Mouse (Mus musculus): ENCODE data around the gene Esrrb. TPM values are rescaled to one million over a fixed set of nuclear protein-coding genes. Genes with fewer than 3 reads are reported as not detected.

Gene Esrrb
- 2.7 and 3.7 TPM in 2 replicates for polyA plus RNA-seq (2014; fragmentation: Nextera tagmentation; extraction: Ambion mirVana)

GRCm38 (mm10) chr12:86360696-86361631 lies at the start of gene Esrrb:
Esrrb (plus strand) TSS chr12:86361117.
- Histone ChIP-seq H3K36me3 (ENCODE audit: control insufficient read depth, insufficient read depth, low read length) (no peaks in the 10 kb centered on the region), H3K27me3 (ENCODE audit: control insufficient read depth, insufficient read depth, low read length) (no peaks in the 10 kb centered on the region; the same call in 1 of the 2 replicates), H3K9ac (replicated peaks; ENCODE audit: low read depth, low read length) (no peak within 1 kb of the TSS), H3K4me3 (ENCODE audit: low read depth, low read length) (no peak within 1 kb of the TSS), H3K4me2 (ENCODE audit: low read depth, low read length) (no peak within 1 kb of the TSS), H3K4me1 (ENCODE audit: control insufficient read depth, insufficient read depth, low read length) (peaks cover 19% of the 10 kb centered on the region), H3K27ac (ENCODE audit: low read depth, low read length) (no peak within 1 kb of the TSS), H3K9me3 (ENCODE audit: control insufficient read depth, low read length) (no peaks in the 10 kb centered on the region)
- ATAC-seq (ENCODE audit: low read depth), result 0 out of 2 replicates have a peak, but pooled peaks have one; percentile 20
- 31% methylated on average over 21 of the region's 22 CpGs for WGBS

- Histone ChIP-seq H3K27me3 (ENCODE audit: control insufficient read depth, insufficient read depth, low read length) (no peaks in the 10 kb centered on the region), H3K4me2 (ENCODE audit: low read depth, low read length) (no peak overlapping the region), H3K4me1 (ENCODE audit: control insufficient read depth, insufficient read depth, low read length) (no peaks in the 10 kb centered on the region), H3K36me3 (ENCODE audit: control insufficient read depth, insufficient read depth, low read length) (no peaks in the 10 kb centered on the region), H3K9ac (replicated peaks; ENCODE audit: low read depth, low read length) (no peak overlapping the region), H3K27ac (ENCODE audit: low read depth, low read length) (no peak overlapping the region), H3K4me3 (ENCODE audit: low read depth, low read length) (no peak overlapping the region), H3K9me3 (ENCODE audit: control insufficient read depth, low read length) (no peaks in the 10 kb centered on the region)
- 11% methylated on average over 12 of the region's 12 CpGs for WGBS
- ATAC-seq (ENCODE audit: low read depth), result no peak
These were observed 40.3 kb upstream of the Esrrb start for GRCm38 (mm10) chr12:86320629-86321028.

- H3K4me2 ChIP-seq (ENCODE audit: low read depth, low read length), result no peak overlapping the region
- no peak for ATAC-seq (ENCODE audit: low read depth)
- H3K9me3 ChIP-seq (ENCODE audit: control insufficient read depth, low read length), result no peaks in the 10 kb centered on the region
- no peak overlapping the region for H3K27ac ChIP-seq (ENCODE audit: low read depth, low read length)
- H3K27me3 ChIP-seq (ENCODE audit: control insufficient read depth, insufficient read depth, low read length), result no peaks in the 10 kb centered on the region
- H3K4me3 ChIP-seq (ENCODE audit: low read depth, low read length), result no peak overlapping the region
- WGBS, result 7% methylated on average over 3 of the region's 3 CpGs
- no peaks in the 10 kb centered on the region for H3K4me1 ChIP-seq (ENCODE audit: control insufficient read depth, insufficient read depth, low read length)
- no peaks in the 10 kb centered on the region for H3K36me3 ChIP-seq (ENCODE audit: control insufficient read depth, insufficient read depth, low read length)
- H3K9ac ChIP-seq (replicated peaks; ENCODE audit: low read depth, low read length), result no peak overlapping the region
These were observed 36.6 kb upstream of the Esrrb start for GRCm38 (mm10) chr12:86324297-86324696.

GRCm38 (mm10) chr12:86329813-86330212 lies 31.1 kb upstream of the Esrrb start:
- Histone ChIP-seq H3K4me2 (ENCODE audit: low read depth, low read length) (no peak overlapping the region), H3K27me3 (ENCODE audit: control insufficient read depth, insufficient read depth, low read length) (no peaks in the 10 kb centered on the region), H3K36me3 (ENCODE audit: control insufficient read depth, insufficient read depth, low read length) (no peaks in the 10 kb centered on the region), H3K9ac (replicated peaks; ENCODE audit: low read depth, low read length) (no peak overlapping the region), H3K9me3 (ENCODE audit: control insufficient read depth, low read length) (no peaks in the 10 kb centered on the region), H3K4me1 (ENCODE audit: control insufficient read depth, insufficient read depth, low read length) (peaks cover 9% of the 10 kb centered on the region; the same call in 1 of the 2 replicates), H3K4me3 (ENCODE audit: low read depth, low read length) (no peak overlapping the region), H3K27ac (ENCODE audit: low read depth, low read length) (no peak overlapping the region)
- 62% methylated on average over 4 of the region's 4 CpGs for WGBS
- no peak for ATAC-seq (ENCODE audit: low read depth)

GRCm38 (mm10) chr12:86330684-86331083 lies 30.2 kb upstream of the Esrrb start:
- peak overlapping the region; percentile 18; the same call in 1 of the 2 replicates for H3K4me2 ChIP-seq (ENCODE audit: low read depth, low read length)
- 37% methylated on average over 9 of the region's 9 CpGs for WGBS

GRCm38 (mm10) chr12:86331248-86331647 lies 29.7 kb upstream of the Esrrb start:
- H3K36me3 ChIP-seq (ENCODE audit: control insufficient read depth, insufficient read depth, low read length), result no peaks in the 10 kb centered on the region
- no peak overlapping the region for H3K4me3 ChIP-seq (ENCODE audit: low read depth, low read length)
- no peak overlapping the region for H3K9ac ChIP-seq (replicated peaks; ENCODE audit: low read depth, low read length)
- no peak overlapping the region for H3K27ac ChIP-seq (ENCODE audit: low read depth, low read length)
- no peaks in the 10 kb centered on the region for H3K27me3 ChIP-seq (ENCODE audit: control insufficient read depth, insufficient read depth, low read length)
- ATAC-seq (ENCODE audit: low read depth), result 0 out of 2 replicates have a peak, but pooled peaks have one; percentile 52
- H3K4me1 ChIP-seq (ENCODE audit: control insufficient read depth, insufficient read depth, low read length), result peaks cover 9% of the 10 kb centered on the region; the same call in 1 of the 2 replicates
- H3K4me2 ChIP-seq (ENCODE audit: low read depth, low read length), result peak overlapping the region; percentile 18; the same call in 1 of the 2 replicates
- WGBS, result 32% methylated on average over 10 of the region's 10 CpGs
- no peaks in the 10 kb centered on the region for H3K9me3 ChIP-seq (ENCODE audit: control insufficient read depth, low read length)

More at GRCm38 (mm10) chr12:86330684-86331083, 30.2 kb upstream of the Esrrb start:
- H3K4me3 ChIP-seq (ENCODE audit: low read depth, low read length), result no peak overlapping the region
- no peaks in the 10 kb centered on the region for H3K27me3 ChIP-seq (ENCODE audit: control insufficient read depth, insufficient read depth, low read length)
- no peak overlapping the region for H3K9ac ChIP-seq (replicated peaks; ENCODE audit: low read depth, low read length)
- H3K27ac ChIP-seq (ENCODE audit: low read depth, low read length), result no peak overlapping the region
- peaks cover 9% of the 10 kb centered on the region; the same call in 1 of the 2 replicates for H3K4me1 ChIP-seq (ENCODE audit: control insufficient read depth, insufficient read depth, low read length)
- H3K9me3 ChIP-seq (ENCODE audit: control insufficient read depth, low read length), result no peaks in the 10 kb centered on the region
- H3K36me3 ChIP-seq (ENCODE audit: control insufficient read depth, insufficient read depth, low read length), result no peaks in the 10 kb centered on the region
- peak; percentile 76; the same call in 1 of the 2 replicates for ATAC-seq (ENCODE audit: low read depth)

- no peak overlapping the region for H3K4me3 ChIP-seq (ENCODE audit: low read depth, low read length)
- WGBS, result 96% methylated on average over 3 of the region's 3 CpGs
- no peak for ATAC-seq (ENCODE audit: low read depth)
- H3K9me3 ChIP-seq (ENCODE audit: control insufficient read depth, low read length), result no peaks in the 10 kb centered on the region
- no peak overlapping the region for H3K4me2 ChIP-seq (ENCODE audit: low read depth, low read length)
- H3K4me1 ChIP-seq (ENCODE audit: control insufficient read depth, insufficient read depth, low read length), result peaks cover under 1% of the 10 kb centered on the region; the same call in 1 of the 2 replicates
- no peaks in the 10 kb centered on the region for H3K27me3 ChIP-seq (ENCODE audit: control insufficient read depth, insufficient read depth, low read length)
- no peaks in the 10 kb centered on the region for H3K36me3 ChIP-seq (ENCODE audit: control insufficient read depth, insufficient read depth, low read length)
- no peak overlapping the region for H3K9ac ChIP-seq (replicated peaks; ENCODE audit: low read depth, low read length)
- no peak overlapping the region for H3K27ac ChIP-seq (ENCODE audit: low read depth, low read length)
These were observed 24.7 kb upstream of the Esrrb start for GRCm38 (mm10) chr12:86336209-86336608.

- no peak overlapping the region for H3K27ac ChIP-seq (ENCODE audit: low read depth, low read length)
- H3K4me3 ChIP-seq (ENCODE audit: low read depth, low read length), result no peak overlapping the region
- no peaks in the 10 kb centered on the region for H3K4me1 ChIP-seq (ENCODE audit: control insufficient read depth, insufficient read depth, low read length)
- no peak overlapping the region for H3K9ac ChIP-seq (replicated peaks; ENCODE audit: low read depth, low read length)
- H3K27me3 ChIP-seq (ENCODE audit: control insufficient read depth, insufficient read depth, low read length), result no peaks in the 10 kb centered on the region
- WGBS, result 55% methylated on average over 7 of the region's 7 CpGs
- no peak overlapping the region for H3K4me2 ChIP-seq (ENCODE audit: low read depth, low read length)
- ATAC-seq (ENCODE audit: low read depth), result no peak
- no peaks in the 10 kb centered on the region for H3K36me3 ChIP-seq (ENCODE audit: control insufficient read depth, insufficient read depth, low read length)
- H3K9me3 ChIP-seq (ENCODE audit: control insufficient read depth, low read length), result no peaks in the 10 kb centered on the region
These were observed 24.0 kb upstream of the Esrrb start for GRCm38 (mm10) chr12:86336887-86337286.

- Histone ChIP-seq H3K4me1 (ENCODE audit: control insufficient read depth, insufficient read depth, low read length) (peaks cover 3% of the 10 kb centered on the region; the same call in 1 of the 2 replicates), H3K4me2 (ENCODE audit: low read depth, low read length) (no peak overlapping the region), H3K4me3 (ENCODE audit: low read depth, low read length) (no peak overlapping the region), H3K36me3 (ENCODE audit: control insufficient read depth, insufficient read depth, low read length) (no peaks in the 10 kb centered on the region), H3K27ac (ENCODE audit: low read depth, low read length) (no peak overlapping the region), H3K27me3 (ENCODE audit: control insufficient read depth, insufficient read depth, low read length) (no peaks in the 10 kb centered on the region), H3K9me3 (ENCODE audit: control insufficient read depth, low read length) (no peaks in the 10 kb centered on the region), H3K9ac (replicated peaks; ENCODE audit: low read depth, low read length) (no peak overlapping the region)
- WGBS, result 64% methylated on average over 8 of the region's 8 CpGs
- ATAC-seq (ENCODE audit: low read depth), result peak; percentile 21; the same call in 1 of the 2 replicates
These were observed 11.4 kb upstream of the Esrrb start for GRCm38 (mm10) chr12:86349477-86349876.

Measured in neural tube, embryonic 14.5 days (tissue).